Mouse (Mus musculus): Measurements from ENCODE around the gene Fubp1.

The Fubp1 gene

GRCm38 (mm10) chr3:152231333-152232100, 21.3 kb downstream of the Fubp1 start:
- no peak for DNase-seq (ENCODE audit: low read depth, low spot score)

GRCm38 (mm10) chr3:152235238-152235637, 25.0 kb downstream of the Fubp1 start:
- no peak for DNase-seq (ENCODE audit: low read depth, low spot score)

GRCm38 (mm10) chr3:152235805-152236204, 25.6 kb downstream of the Fubp1 start:
- DNase-seq (ENCODE audit: low read depth, low spot score) = no peak

- DNase-seq (ENCODE audit: low read depth, low spot score) = peak; percentile 22
Observed at GRCm38 (mm10) chr3:152238836-152239235, 28.6 kb downstream of the Fubp1 start.

- no peak for DNase-seq (ENCODE audit: low read depth, low spot score)
Observed at GRCm38 (mm10) chr3:152239592-152239991, 29.4 kb downstream of the Fubp1 start.

GRCm38 (mm10) chr3:152241098-152241497, 30.9 kb downstream of the Fubp1 start:
- DNase-seq (ENCODE audit: low read depth, low spot score) = no peak

GRCm38 (mm10) chr3:152243304-152243703, 33.1 kb downstream of the Fubp1 start:
- DNase-seq (ENCODE audit: low read depth, low spot score) = no peak

- DNase-seq (ENCODE audit: low read depth, low spot score) = no peak
Observed at GRCm38 (mm10) chr3:152245273-152245910, 35.2 kb downstream of the Fubp1 start.

GRCm38 (mm10) chr3:152247708-152248107, 37.5 kb downstream of the Fubp1 start:
- DNase-seq (ENCODE audit: low read depth, low spot score) = no peak

GRCm38 (mm10) chr3:152250487-152250886, 40.3 kb downstream of the Fubp1 start:
- DNase-seq (ENCODE audit: low read depth, low spot score) = no peak

- peak; percentile 10 for DNase-seq (ENCODE audit: low read depth, low spot score)
Observed at GRCm38 (mm10) chr3:152257528-152257927, 47.3 kb downstream of the Fubp1 start.

- peak; percentile 70 for DNase-seq (ENCODE audit: low read depth, low spot score)
Observed at GRCm38 (mm10) chr3:152259409-152259808, 49.2 kb downstream of the Fubp1 start.

- DNase-seq (ENCODE audit: low read depth, low spot score) = no peak
Observed at GRCm38 (mm10) chr3:152260362-152260761, 50.1 kb downstream of the Fubp1 start.

- peak; percentile 10 for DNase-seq (ENCODE audit: low read depth, low spot score)
Observed at GRCm38 (mm10) chr3:152261436-152261835, 51.2 kb downstream of the Fubp1 start.

- DNase-seq (ENCODE audit: low read depth, low spot score) = no peak
Observed at GRCm38 (mm10) chr3:152261948-152262347, 51.7 kb downstream of the Fubp1 start.

GRCm38 (mm10) chr3:152264374-152264773, 54.2 kb downstream of the Fubp1 start:
- no peak for DNase-seq (ENCODE audit: low read depth, low spot score)

- DNase-seq (ENCODE audit: low read depth, low spot score) = no peak
Observed at GRCm38 (mm10) chr3:152264830-152265229, 54.6 kb downstream of the Fubp1 start.

- DNase-seq (ENCODE audit: low read depth, low spot score) = no peak
Observed at GRCm38 (mm10) chr3:152265351-152266035, 55.3 kb downstream of the Fubp1 start.

- no peak for DNase-seq (ENCODE audit: low read depth, low spot score)
Observed at GRCm38 (mm10) chr3:152266036-152266421, 55.8 kb downstream of the Fubp1 start, which contains the start of gene Nexn. Gene Nexn, minus strand, starts transcription at chr3:152266350.

- DNase-seq (ENCODE audit: low read depth, low spot score) = no peak
Observed at GRCm38 (mm10) chr3:152268099-152268498, 57.9 kb downstream of the Fubp1 start.

- DNase-seq (ENCODE audit: low read depth, low spot score) = no peak
Observed at GRCm38 (mm10) chr3:152271071-152271710, 61.0 kb downstream of the Fubp1 start.

GRCm38 (mm10) chr3:152271876-152272275, 61.7 kb downstream of the Fubp1 start:
- DNase-seq (ENCODE audit: low read depth, low spot score) = no peak
